Mouse (Mus musculus) intestine, embryonic 16.5 days (tissue): ENCODE results near the gene Gm826. TPM values are rescaled to one million over a fixed set of nuclear protein-coding genes. Genes with fewer than 3 reads are reported as not detected.

Experiments used
- ATAC-seq: fragments of 200-750 bp; cut with Nextera tagmentation; 2 replicates; pipeline ENCODE4 v1.8.0; 2017; ENCODE audit warnings: moderate TSS enrichment, moderate library complexity
- H3K27ac ChIP-seq: fragments of 300-500 bp; sonication (generic); 2 replicates; pipeline ENCODE4 v1.5.1; 2014; ENCODE audit warnings: mild to moderate bottlenecking, low read length
- H3K27me3 ChIP-seq: fragments of 300-500 bp; sonication (generic); replicated peaks from 2 replicates; pipeline ENCODE4 v1.6.1; 2014; ENCODE audit warnings: low read length, control low read depth, mixed read lengths; ENCODE audit not compliant: control insufficient read depth, insufficient read depth
- H3K36me3 ChIP-seq: fragments of 300-500 bp; sonication (generic); 2 replicates; pipeline ENCODE4 v1.6.1; 2014; ENCODE audit warnings: low read length, control low read depth; ENCODE audit not compliant: control insufficient read depth, insufficient read depth
- H3K4me1 ChIP-seq: fragments of 300-500 bp; sonication (generic); 2 replicates; pipeline ENCODE4 v1.6.1; 2014; ENCODE audit warnings: low read length, control low read depth, mixed read lengths; ENCODE audit not compliant: control insufficient read depth, insufficient read depth
- H3K4me2 ChIP-seq: fragments of 300-500 bp; sonication (generic); 2 replicates; pipeline ENCODE4 v1.6.1; 2014; ENCODE audit warnings: low read depth, low read length, control low read depth
- H3K4me3 ChIP-seq: fragments of 300-500 bp; sonication (generic); 2 replicates; pipeline ENCODE4 v1.5.1; 2014; ENCODE audit warnings: mild to moderate bottlenecking, low read length
- H3K9ac ChIP-seq: fragments of 300-500 bp; sonication (generic); 2 replicates; pipeline ENCODE4 v1.6.1; 2014; ENCODE audit warnings: low read depth, low read length
- H3K9me3 ChIP-seq: fragments of 300-500 bp; sonication (generic); 2 replicates; pipeline ENCODE4 v1.6.1; 2016; ENCODE audit warnings: low read length, control low read depth; ENCODE audit not compliant: control insufficient read depth
- WGBS: fragments of 180-500 bp; shearing (Covaris S2); extraction: QIAGEN DNeasy Blood & Tissue Kit; methylation state at CpG from one replicate; pipeline ENCODE4 v1.1.7; 2014; 5-methylcytosine and 5-hydroxymethylcytosine counted together
- polyA plus RNA-seq: library from polyadenylated mRNA; unstranded; fragments of >200 nt; fragmentation: Nextera tagmentation; extraction: Ambion mirVana; gene quantifications from 2 replicates; pipeline ENCODE4 v1.2.1, GENCODE M21; 2015

The Gm826 gene
- polyA plus RNA-seq, result 24.3 and 29.2 TPM in 2 replicates

- H3K27me3 ChIP-seq, result no peaks in the 10 kb centered on the region
- peak within 1 kb of the TSS; percentile 87 for H3K27ac ChIP-seq
- ATAC-seq, result no peak
- WGBS, result 39% methylated on average over 4 of the region's 4 CpGs
- H3K4me2 ChIP-seq, result no peak within 1 kb of the TSS
- no peak within 1 kb of the TSS for H3K9ac ChIP-seq
- no peaks in the 10 kb centered on the region for H3K36me3 ChIP-seq
- H3K9me3 ChIP-seq, result no peaks in the 10 kb centered on the region
- peaks cover 15% of the 10 kb centered on the region for H3K4me1 ChIP-seq
- H3K4me3 ChIP-seq, result no peak within 1 kb of the TSS
These were observed at the start of gene Gm826 for GRCm38 (mm10) chr2:160334111-160334661. TSS of gene Gm826 (minus strand) at chr2:160334162.

DNA sequence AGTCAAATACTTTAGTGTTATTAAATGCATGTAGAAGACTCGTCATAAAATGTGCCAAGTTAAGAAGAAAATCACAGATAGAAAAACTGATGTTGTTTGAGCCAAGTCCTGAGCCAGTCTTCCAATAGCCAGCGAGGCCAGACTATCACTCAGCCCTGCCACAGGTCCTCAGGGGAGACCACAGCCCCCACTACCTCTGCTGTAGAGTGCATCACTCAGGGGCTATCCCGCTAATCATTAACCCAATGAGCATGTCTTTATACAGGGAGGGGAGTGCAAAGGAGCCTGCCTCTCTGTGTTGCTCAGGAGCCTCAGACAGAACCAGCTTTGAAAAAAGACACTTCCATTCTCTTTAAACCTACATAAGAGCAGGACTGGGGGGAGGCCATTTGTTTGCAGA, 49.5 kb upstream of the Gm826 start:
- Histone ChIP-seq H3K4me1 (no peaks in the 10 kb centered on the region), H3K9ac (no peak overlapping the region), H3K27ac (no peak overlapping the region), H3K4me2 (no peak overlapping the region), H3K4me3 (no peak overlapping the region), H3K27me3 (no peaks in the 10 kb centered on the region), H3K9me3 (no peaks in the 10 kb centered on the region), H3K36me3 (no peaks in the 10 kb centered on the region)
- ATAC-seq, result no peak
- WGBS, result 33% methylated on average over 3 of the region's 3 CpGs

GRCm38 (mm10) chr2:160378271-160378670, 44.3 kb upstream of the Gm826 start:
- no peak for ATAC-seq
- Histone ChIP-seq H3K27me3 (0 out of 2 replicates have a peak, but pooled peaks cover 3% of the 10 kb centered on the region), H3K4me3 (no peak overlapping the region), H3K36me3 (no peaks in the 10 kb centered on the region), H3K4me2 (no peak overlapping the region), H3K9ac (no peak overlapping the region), H3K9me3 (no peaks in the 10 kb centered on the region), H3K4me1 (no peaks in the 10 kb centered on the region), H3K27ac (no peak overlapping the region)
- WGBS, result 42% methylated on average over 4 of the region's 4 CpGs

DNA sequence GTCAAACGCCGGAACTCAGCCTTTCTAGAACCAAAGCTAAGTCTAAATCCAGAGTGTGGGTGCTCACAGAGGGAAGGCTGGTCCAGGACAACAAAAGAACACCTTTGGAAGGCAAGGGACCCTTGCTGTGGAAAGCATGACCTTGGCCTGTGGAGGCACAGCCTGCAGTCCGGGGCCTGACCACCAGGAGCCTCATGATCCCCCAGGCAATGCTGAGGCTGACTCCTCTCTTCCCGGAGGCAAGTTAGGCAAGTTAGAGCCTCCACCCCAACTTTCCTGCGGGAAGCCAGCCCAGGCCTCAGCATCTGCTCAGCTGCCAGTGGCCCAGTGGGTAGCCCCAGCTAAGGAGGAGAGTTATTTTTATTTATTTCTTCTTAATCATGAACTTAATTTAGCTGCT, 42.3 kb upstream of the Gm826 start:
- Histone ChIP-seq H3K27ac (no peak overlapping the region), H3K4me2 (no peak overlapping the region), H3K4me3 (no peak overlapping the region), H3K27me3 (peaks cover 20% of the 10 kb centered on the region), H3K9me3 (no peaks in the 10 kb centered on the region), H3K9ac (no peak overlapping the region), H3K36me3 (no peaks in the 10 kb centered on the region), H3K4me1 (no peaks in the 10 kb centered on the region)
- ATAC-seq, result no peak
- 48% methylated on average over 5 of the region's 5 CpGs for WGBS

DNA sequence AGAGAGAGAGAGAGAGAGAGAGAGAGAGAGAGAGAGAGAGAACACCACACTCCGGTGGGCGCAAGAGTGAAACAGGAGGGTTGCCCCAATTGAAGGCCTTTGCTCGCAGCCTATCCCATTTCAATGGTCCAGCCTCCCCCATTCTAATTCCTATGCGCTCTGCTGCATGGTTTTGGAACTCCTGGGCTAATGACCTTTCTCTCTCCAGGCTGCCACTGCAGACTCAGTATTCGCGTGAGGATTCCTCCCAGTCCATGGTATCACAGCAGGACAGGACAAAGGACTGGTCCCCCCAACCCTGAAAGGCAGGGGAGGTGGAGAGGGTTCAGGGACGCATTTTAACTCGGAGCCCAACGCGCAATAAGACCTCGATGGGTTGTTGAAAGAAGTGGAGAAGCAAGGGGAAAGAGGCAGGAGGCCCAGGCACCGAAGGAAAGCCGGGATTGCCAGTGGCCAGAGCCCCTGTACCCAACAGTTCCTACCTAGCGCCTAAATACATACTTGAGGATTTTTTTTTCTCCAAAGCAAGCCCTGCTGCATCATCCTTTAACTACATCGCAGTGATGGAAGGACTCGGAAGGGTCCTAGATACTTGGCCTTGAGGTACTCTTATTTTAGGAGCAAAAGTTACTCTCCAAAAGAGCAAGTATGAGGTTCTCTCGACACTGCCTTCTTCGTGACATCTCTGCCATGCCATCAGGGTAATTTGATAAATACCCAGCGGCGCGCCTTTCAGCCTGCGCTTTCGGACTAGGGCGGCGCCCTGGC, 35.9 kb upstream of the Gm826 start:
- Histone ChIP-seq H3K4me3 (no peak overlapping the region; the same call in 1 of the 2 replicates), H3K27me3 (peaks cover 65% of the 10 kb centered on the region), H3K4me2 (no peak overlapping the region; the same call in 1 of the 2 replicates)

DNA sequence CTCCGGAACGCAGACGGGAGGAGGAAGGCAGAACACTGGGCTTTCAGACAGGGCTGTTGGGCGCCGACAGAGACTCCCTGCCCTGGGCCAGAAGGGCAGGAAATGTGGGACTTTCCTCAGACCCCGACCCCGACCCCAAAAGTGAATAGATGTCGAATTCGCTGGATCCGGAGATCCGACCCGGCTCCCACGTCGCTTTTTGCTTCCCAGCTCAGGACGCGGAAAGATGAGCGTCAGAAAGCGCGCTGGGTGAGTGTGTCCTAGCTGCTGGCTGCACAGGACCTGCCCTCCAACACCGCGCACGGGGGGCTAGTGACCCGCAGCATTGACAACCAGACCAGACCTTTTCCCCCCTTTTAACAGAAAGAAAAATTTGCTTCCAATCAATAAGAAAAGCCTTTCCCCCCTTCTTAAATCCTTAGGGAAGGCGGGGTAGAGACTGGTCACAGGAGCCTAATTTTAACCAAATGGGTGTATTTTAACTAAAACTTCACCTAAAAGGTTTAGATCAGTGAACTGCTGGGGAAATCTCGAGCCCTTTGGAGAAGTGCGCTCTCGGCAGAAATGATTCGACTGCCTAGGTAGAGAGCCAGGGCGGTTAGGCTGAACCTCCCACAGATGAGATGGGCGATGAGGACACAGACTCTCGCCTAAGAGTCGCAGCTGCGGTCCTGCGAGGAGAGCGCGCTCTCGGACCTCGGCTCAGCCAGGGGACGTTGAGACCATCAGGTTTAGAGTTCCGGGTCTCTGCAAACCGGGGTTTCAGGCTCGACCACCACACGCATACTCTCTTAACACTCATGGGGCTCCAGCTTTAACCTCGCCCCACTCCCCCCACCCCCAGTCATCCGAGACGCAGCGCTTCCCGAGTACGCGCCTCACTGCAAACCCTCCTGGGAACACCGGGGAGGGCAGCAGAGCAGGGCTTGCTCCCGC, 34.7 kb upstream of the Gm826 start:
- Histone ChIP-seq H3K36me3 (no peaks in the 10 kb centered on the region), H3K27ac (no peak overlapping the region), H3K9me3 (no peaks in the 10 kb centered on the region), H3K4me1 (peaks cover 15% of the 10 kb centered on the region), H3K27me3 (peaks cover 65% of the 10 kb centered on the region), H3K4me2 (peak overlapping the region; percentile 97), H3K9ac (no peak overlapping the region), H3K4me3 (peak overlapping the region; percentile 23)
- under 1% methylated on average over 52 of the region's 52 CpGs for WGBS
- no peak for ATAC-seq

More for the DNA sequence above, 35.9 kb upstream of the Gm826 start:
- Histone ChIP-seq H3K9ac (no peak overlapping the region), H3K4me1 (peaks cover 15% of the 10 kb centered on the region), H3K27ac (no peak overlapping the region), H3K36me3 (no peaks in the 10 kb centered on the region), H3K9me3 (no peaks in the 10 kb centered on the region)
- 5% methylated on average over 25 of the region's 25 CpGs for WGBS
- no peak for ATAC-seq

GRCm38 (mm10) chr2:160367448-160368208, 33.7 kb upstream of the Gm826 start:
- Histone ChIP-seq H3K27me3 (peaks cover 64% of the 10 kb centered on the region), H3K4me3 (peak overlapping the region; percentile 63), H3K9me3 (no peaks in the 10 kb centered on the region), H3K36me3 (no peaks in the 10 kb centered on the region), H3K9ac (peak overlapping the region; percentile 81), H3K4me2 (peak overlapping the region; percentile 97), H3K4me1 (peaks cover 15% of the 10 kb centered on the region), H3K27ac (peak overlapping the region; percentile 79)
- under 1% methylated on average over 45 of the region's 45 CpGs for WGBS
- ATAC-seq, result peak; percentile 60

DNA sequence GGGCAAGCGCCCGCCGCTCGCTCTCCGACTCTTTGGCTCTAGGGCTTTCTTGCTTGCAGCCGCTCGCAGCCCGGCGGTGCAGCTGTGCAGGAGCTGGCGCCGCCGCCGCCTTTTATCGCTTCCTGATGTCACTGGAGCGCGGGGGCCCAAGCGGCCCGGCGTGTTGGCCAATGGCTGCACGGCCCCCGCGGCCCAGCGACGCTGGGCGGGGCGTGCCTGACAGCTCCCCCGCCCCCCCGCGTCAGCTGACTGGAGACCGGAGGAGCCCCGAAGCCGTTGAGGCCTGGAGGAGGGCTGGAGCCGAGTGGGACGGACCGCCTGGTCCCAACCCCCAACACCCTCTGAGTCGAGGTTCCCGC, 33.0 kb upstream of the Gm826 start, which contains the start of gene Mafb:
Mafb (minus strand) TSS at position 86 of the 359 bp plus-strand sequence.
- Histone ChIP-seq H3K4me2 (peak within 1 kb of the TSS; percentile 97), H3K36me3 (no peaks in the 10 kb centered on the region), H3K4me1 (peaks cover 15% of the 10 kb centered on the region), H3K27ac (peak within 1 kb of the TSS; percentile 79), H3K27me3 (peaks cover 67% of the 10 kb centered on the region), H3K9ac (peak within 1 kb of the TSS; percentile 81), H3K4me3 (peak within 1 kb of the TSS; percentile 63), H3K9me3 (no peaks in the 10 kb centered on the region)
- peak; percentile 93 for ATAC-seq
- WGBS, result 0% methylated on average over 31 of the region's 37 CpGs
